Mouse (Mus musculus) midbrain, embryonic 16.5 days (tissue): Measurements from ENCODE around the gene Teddm1b. TPM values are rescaled to one million over a fixed set of nuclear protein-coding genes. Genes with fewer than 3 reads are reported as not detected.
"Not testable (repeated sequence)": the region's sequence is repeated elsewhere in the genome, so short reads cannot be mapped to it uniquely, and the experiment has no call there.

Experiments
- ATAC-seq: fragments of 200-750 bp; cut with Nextera tagmentation; 2 replicates; pipeline ENCODE4 v1.8.0; 2017; ENCODE audit warnings: moderate TSS enrichment
- H3K27ac ChIP-seq: fragments of 300-500 bp; sonication (generic); 2 replicates; pipeline ENCODE4 v1.5.1; 2014; ENCODE audit warnings: mild to moderate bottlenecking, low read length, mixed read lengths
- H3K27me3 ChIP-seq: fragments of 300-500 bp; sonication (generic); 2 replicates; pipeline ENCODE4 v1.6.1; 2014; ENCODE audit warnings: low read depth, low read length, mixed read lengths; ENCODE audit not compliant: control insufficient read depth, insufficient read depth
- H3K36me3 ChIP-seq: fragments of 300-500 bp; sonication (generic); 2 replicates; pipeline ENCODE4 v1.6.1; 2014; ENCODE audit warnings: mild to moderate bottlenecking, low read length, moderate library complexity, mixed read lengths; ENCODE audit not compliant: control insufficient read depth, insufficient read depth
- H3K4me1 ChIP-seq: fragments of 300-500 bp; sonication (generic); 2 replicates; pipeline ENCODE4 v1.6.1; 2014; ENCODE audit warnings: mild to moderate bottlenecking, low read length, mixed read lengths; ENCODE audit not compliant: control insufficient read depth, insufficient read depth
- H3K4me2 ChIP-seq: fragments of 300-500 bp; sonication (generic); 2 replicates; pipeline ENCODE4 v1.6.1; 2014; ENCODE audit warnings: mild to moderate bottlenecking, low read length, mixed read lengths
- H3K4me3 ChIP-seq: fragments of 300-500 bp; sonication (generic); 2 replicates; pipeline ENCODE4 v1.5.1; 2014; ENCODE audit warnings: low read depth, mild to moderate bottlenecking, low read length, moderate library complexity, mixed read lengths
- H3K9ac ChIP-seq: fragments of 300-500 bp; sonication (generic); 2 replicates; pipeline ENCODE4 v1.6.1; 2014; ENCODE audit warnings: low read depth, low read length, mixed read lengths
- H3K9me3 ChIP-seq: fragments of 300-500 bp; sonication (generic); replicated peaks from 2 replicates; pipeline ENCODE4 v1.6.1; 2014; ENCODE audit warnings: mild to moderate bottlenecking, low read length, mixed read lengths; ENCODE audit not compliant: control insufficient read depth, poor library complexity, severe bottlenecking
- WGBS: fragments of 180-500 bp; shearing (Covaris S2); extraction: QIAGEN DNeasy Blood & Tissue Kit; methylation state at CpG from one replicate; pipeline ENCODE4 v1.1.7; 2014; 5-methylcytosine and 5-hydroxymethylcytosine counted together
- polyA plus RNA-seq: library from polyadenylated mRNA; unstranded; fragments of >200 nt; fragmentation: Nextera tagmentation; extraction: Ambion mirVana; gene quantifications from 2 replicates; pipeline ENCODE4 v1.2.1, GENCODE M21; 2015

Gene Teddm1b
- 0.28 and 0.35 TPM in 2 replicates for polyA plus RNA-seq

- WGBS = 89% methylated on average over 6 of the region's 6 CpGs
- H3K4me2 ChIP-seq = no peak within 1 kb of the TSS
- no peak within 1 kb of the TSS for H3K4me3 ChIP-seq
- H3K4me1 ChIP-seq = no peaks in the 10 kb centered on the region
- ATAC-seq = no peak
- no peak within 1 kb of the TSS for H3K9ac ChIP-seq
- no peaks in the 10 kb centered on the region for H3K27me3 ChIP-seq
- H3K9me3 ChIP-seq = no peaks in the 10 kb centered on the region
- no peaks in the 10 kb centered on the region for H3K36me3 ChIP-seq
- H3K27ac ChIP-seq = no peak within 1 kb of the TSS
Observed at GRCm38 (mm10) chr1:153874045-153874444, at the start of gene Teddm1b. TSS of gene Teddm1b (plus strand) at chr1:153874345.

GRCm38 (mm10) chr1:153830746-153831145, 43.4 kb upstream of the Teddm1b start:
- Histone ChIP-seq H3K4me2 (no peak overlapping the region), H3K4me1 (no peaks in the 10 kb centered on the region), H3K9me3 (no peaks in the 10 kb centered on the region), H3K9ac (no peak overlapping the region), H3K27me3 (no peaks in the 10 kb centered on the region), H3K4me3 (no peak overlapping the region), H3K27ac (no peak overlapping the region), H3K36me3 (no peaks in the 10 kb centered on the region)
- 77% methylated on average over 4 of the region's 4 CpGs for WGBS
- ATAC-seq = no peak

- Histone ChIP-seq H3K9me3 (no peaks in the 10 kb centered on the region), H3K9ac (no peak overlapping the region), H3K4me1 (no peaks in the 10 kb centered on the region), H3K27me3 (no peaks in the 10 kb centered on the region), H3K4me3 (no peak overlapping the region), H3K27ac (no peak overlapping the region), H3K4me2 (no peak overlapping the region), H3K36me3 (no peaks in the 10 kb centered on the region)
- 89% methylated on average over 4 of the region's 4 CpGs for WGBS
- ATAC-seq = no peak
Observed at GRCm38 (mm10) chr1:153836036-153836435, 38.1 kb upstream of the Teddm1b start.

GRCm38 (mm10) chr1:153842121-153842740, 31.9 kb upstream of the Teddm1b start:
- Histone ChIP-seq H3K4me2 (no peak overlapping the region), H3K4me3 (no peak overlapping the region), H3K27ac (no peak overlapping the region), H3K36me3 (no peaks in the 10 kb centered on the region), H3K9ac (no peak overlapping the region), H3K4me1 (no peaks in the 10 kb centered on the region), H3K9me3 (no peaks in the 10 kb centered on the region), H3K27me3 (no peaks in the 10 kb centered on the region)
- ATAC-seq = no peak
- 86% methylated on average over 11 of the region's 11 CpGs for WGBS

GRCm38 (mm10) chr1:153844042-153844441, 30.1 kb upstream of the Teddm1b start, which contains the start of gene Rgsl1:
TSS of gene Rgsl1 (minus strand) at chr1:153844142.
- Histone ChIP-seq H3K9me3 (no peaks in the 10 kb centered on the region), H3K4me2 (no peak within 1 kb of the TSS), H3K4me3 (no peak within 1 kb of the TSS), H3K27ac (no peak within 1 kb of the TSS), H3K4me1 (no peaks in the 10 kb centered on the region), H3K36me3 (no peaks in the 10 kb centered on the region), H3K9ac (no peak within 1 kb of the TSS), H3K27me3 (no peaks in the 10 kb centered on the region)
- WGBS = over 99% methylated on average over 8 of the region's 8 CpGs
- ATAC-seq = no peak

- WGBS = 89% methylated on average over 7 of the region's 7 CpGs
- no peak for ATAC-seq
- Histone ChIP-seq H3K4me2 (no peak overlapping the region), H3K27me3 (no peaks in the 10 kb centered on the region), H3K4me1 (no peaks in the 10 kb centered on the region), H3K27ac (no peak overlapping the region), H3K9me3 (no peaks in the 10 kb centered on the region), H3K36me3 (no peaks in the 10 kb centered on the region), H3K4me3 (no peak overlapping the region), H3K9ac (no peak overlapping the region)
Observed at GRCm38 (mm10) chr1:153846420-153846819, 27.7 kb upstream of the Teddm1b start.

- 30% methylated on average over 6 of the region's 6 CpGs for WGBS
- Histone ChIP-seq H3K27ac (no peak overlapping the region), H3K4me3 (no peak overlapping the region), H3K9me3 (no peaks in the 10 kb centered on the region), H3K9ac (no peak overlapping the region), H3K36me3 (no peaks in the 10 kb centered on the region), H3K4me1 (no peaks in the 10 kb centered on the region), H3K4me2 (no peak overlapping the region), H3K27me3 (no peaks in the 10 kb centered on the region)
- ATAC-seq = peak; percentile 62; the same call in 1 of the 2 replicates
Observed at GRCm38 (mm10) chr1:153846867-153847266, 27.3 kb upstream of the Teddm1b start.

GRCm38 (mm10) chr1:153852696-153853095, 21.4 kb upstream of the Teddm1b start:
- not testable (repeated sequence) for H3K27ac ChIP-seq, H3K4me2 ChIP-seq, H3K4me1 ChIP-seq, H3K9ac ChIP-seq, H3K4me3 ChIP-seq, H3K36me3 ChIP-seq, H3K9me3 ChIP-seq, H3K27me3 ChIP-seq, ATAC-seq
- WGBS = 84% methylated on average over 7 of the region's 7 CpGs

GRCm38 (mm10) chr1:153855946-153856345, 18.2 kb upstream of the Teddm1b start:
- Histone ChIP-seq H3K36me3 (no peaks in the 10 kb centered on the region), H3K9ac (no peak overlapping the region), H3K4me3 (no peak overlapping the region), H3K9me3 (no peaks in the 10 kb centered on the region), H3K27me3 (no peaks in the 10 kb centered on the region), H3K27ac (no peak overlapping the region), H3K4me2 (no peak overlapping the region), H3K4me1 (no peaks in the 10 kb centered on the region)
- no peak for ATAC-seq
- WGBS = 72% methylated on average over 8 of the region's 8 CpGs
